Mouse (Mus musculus) intestine, postnatal 0 days (tissue): ENCODE measurements at regions not wholly inside any gene's neighbourhood (a gene's known extent, or its start where the extent isn't known, plus 50 kb on each side); places are given as distances from the start of the nearest gene placed in this dataset.

Experiments used
- ATAC-seq: fragments of 200-750 bp; cut with Nextera tagmentation; 2 replicates; pipeline ENCODE4 v1.8.0; 2017; ENCODE audit warnings: mild to moderate bottlenecking, moderate TSS enrichment, moderate library complexity
- H3K27ac ChIP-seq: fragments of 300-500 bp; sonication (generic); 2 replicates; pipeline ENCODE4 v1.5.1; 2014; ENCODE audit warnings: mild to moderate bottlenecking, low read depth, low read length, moderate library complexity
- H3K27me3 ChIP-seq: fragments of 300-500 bp; sonication (generic); replicated peaks from 2 replicates; pipeline ENCODE4 v1.6.1; 2014; ENCODE audit warnings: low read length, mixed read lengths; ENCODE audit not compliant: control insufficient read depth, insufficient read depth
- H3K36me3 ChIP-seq: fragments of 300-500 bp; sonication (generic); 2 replicates; pipeline ENCODE4 v1.6.1; 2014; ENCODE audit warnings: mild to moderate bottlenecking, moderate library complexity; ENCODE audit not compliant: control insufficient read depth, insufficient read depth
- H3K4me1 ChIP-seq: fragments of 300-500 bp; sonication (generic); replicated peaks from 2 replicates; pipeline ENCODE4 v1.6.1; 2014; ENCODE audit warnings: antibody characterized with exemption, low read length, mixed read lengths; ENCODE audit not compliant: control insufficient read depth, insufficient read depth
- H3K4me2 ChIP-seq: fragments of 300-500 bp; sonication (generic); replicated peaks from 2 replicates; pipeline ENCODE4 v1.6.1; 2014; ENCODE audit warnings: low read depth, mild to moderate bottlenecking, moderate library complexity
- H3K4me3 ChIP-seq: fragments of 300-500 bp; sonication (generic); 2 replicates; pipeline ENCODE4 v1.5.1; 2014; ENCODE audit warnings: low read depth, low read length
- H3K9ac ChIP-seq: fragments of 300-500 bp; sonication (generic); 2 replicates; pipeline ENCODE4 v1.6.1; 2014; ENCODE audit warnings: mild to moderate bottlenecking, low read depth, low read length
- H3K9me3 ChIP-seq: fragments of 300-500 bp; sonication (generic); 2 replicates; pipeline ENCODE4 v1.6.1; 2016; ENCODE audit warnings: mixed run types; ENCODE audit not compliant: control insufficient read depth
- CTCF ChIP-seq: sonication (generic); IDR thresholded peaks from 2 replicates; pipeline ENCODE4 v1.5.1; 2016; ENCODE audit warnings: low read depth, mild to moderate bottlenecking, control low read depth, antibody characterized with exemption, moderate library complexity
- WGBS: fragments of 180-500 bp; shearing (Covaris S2); extraction: QIAGEN DNeasy Blood & Tissue Kit; methylation state at CpG from one replicate; pipeline ENCODE4 v1.1.7; 2014; 5-methylcytosine and 5-hydroxymethylcytosine counted together

DNA sequence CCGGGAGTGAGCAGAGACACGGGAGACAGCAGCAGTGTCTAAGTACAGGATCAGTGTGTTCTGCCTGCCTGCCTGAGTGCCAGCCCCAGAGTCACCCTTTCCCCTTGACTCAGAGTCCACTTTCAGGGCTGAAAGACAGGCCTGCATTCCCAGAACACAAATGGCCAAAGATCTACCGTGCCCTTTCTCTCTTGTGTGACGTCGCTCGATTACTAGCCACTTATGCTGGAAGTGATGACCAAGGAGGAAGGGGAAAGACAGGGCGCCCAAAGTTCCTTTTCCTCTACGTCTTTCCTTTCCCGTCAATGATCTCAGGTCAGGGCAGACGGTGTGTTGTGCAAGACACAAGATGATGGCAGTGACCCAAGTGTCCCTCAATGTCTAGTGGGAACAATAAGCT, 166.4 kb upstream of the Gli2 start:
- Histone ChIP-seq H3K9me3 (no peaks in the 10 kb centered on the region), H3K4me1 (no peaks in the 10 kb centered on the region), H3K4me3 (no peak overlapping the region), H3K36me3 (no peaks in the 10 kb centered on the region), H3K27me3 (no peaks in the 10 kb centered on the region), H3K9ac (no peak overlapping the region), H3K27ac (no peak overlapping the region), H3K4me2 (no peak overlapping the region)
- no peak for ATAC-seq
- WGBS: 64% methylated on average over 10 of the region's 10 CpGs
- TF ChIP-seq CTCF: no peak

DNA sequence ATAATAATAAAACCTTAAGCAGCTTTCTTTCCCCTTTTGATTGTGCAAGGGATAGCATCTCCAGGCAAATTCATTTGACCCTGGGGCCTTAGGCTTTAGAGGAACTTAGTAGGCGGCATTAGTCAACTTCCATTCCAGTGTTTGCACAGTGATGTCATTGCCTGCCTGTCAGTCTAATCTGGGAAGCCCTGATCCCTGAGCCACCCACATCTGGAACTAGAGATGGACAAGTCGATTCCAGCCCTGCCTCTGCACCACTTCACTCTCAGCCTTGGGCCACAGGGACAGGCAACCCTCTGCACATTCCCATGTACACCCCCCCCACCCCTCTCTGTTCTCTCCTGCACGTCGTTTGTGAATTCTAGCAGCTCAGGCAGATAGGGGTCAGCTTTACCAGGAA, 164.0 kb upstream of the Gli2 start:
- 0 out of 2 replicates have a peak, but pooled peaks have one; percentile 22 for ATAC-seq
- no peak overlapping the region for H3K4me3 ChIP-seq
- H3K27ac ChIP-seq: no peak overlapping the region
- 24% methylated on average over 4 of the region's 4 CpGs for WGBS
- H3K36me3 ChIP-seq: no peaks in the 10 kb centered on the region
- H3K27me3 ChIP-seq: no peaks in the 10 kb centered on the region
- H3K4me2 ChIP-seq: no peak overlapping the region
- no peak for TF ChIP-seq CTCF
- H3K9me3 ChIP-seq: no peaks in the 10 kb centered on the region
- no peaks in the 10 kb centered on the region for H3K4me1 ChIP-seq
- no peak overlapping the region; the same call in 1 of the 2 replicates for H3K9ac ChIP-seq

DNA sequence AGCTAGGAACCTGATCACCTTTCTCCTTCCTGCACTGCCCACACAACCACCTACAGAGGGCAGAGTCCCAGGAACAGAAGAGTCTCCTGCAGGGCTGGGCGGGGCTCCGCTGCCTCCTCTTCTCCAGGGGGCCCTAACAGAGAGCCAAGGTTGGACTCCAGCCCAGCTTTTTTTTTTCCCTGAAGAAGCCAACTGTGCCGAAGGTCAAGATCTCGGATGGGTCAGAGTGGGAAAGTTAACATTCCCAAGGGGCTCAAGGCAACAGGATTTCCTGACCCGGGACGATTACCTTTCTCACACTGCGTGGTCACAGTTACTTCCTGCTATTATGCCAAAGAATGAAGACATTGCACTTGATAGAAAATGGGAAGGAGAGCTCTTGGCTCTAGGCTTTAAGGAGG, 156.2 kb upstream of the Gli2 start:
- H3K4me1 ChIP-seq: no peaks in the 10 kb centered on the region
- H3K36me3 ChIP-seq: no peaks in the 10 kb centered on the region
- WGBS: 26% methylated on average over 7 of the region's 7 CpGs
- no peaks in the 10 kb centered on the region for H3K27me3 ChIP-seq
- no peak overlapping the region for H3K9ac ChIP-seq
- H3K27ac ChIP-seq: no peak overlapping the region
- no peak overlapping the region for H3K4me3 ChIP-seq
- 0 out of 2 replicates have a peak, but pooled peaks have one; percentile 53 for ATAC-seq
- TF ChIP-seq CTCF: peak; percentile 56
- no peaks in the 10 kb centered on the region for H3K9me3 ChIP-seq
- 0 out of 2 replicates have a peak overlapping the region, but pooled peaks have one; percentile 6 for H3K4me2 ChIP-seq

DNA sequence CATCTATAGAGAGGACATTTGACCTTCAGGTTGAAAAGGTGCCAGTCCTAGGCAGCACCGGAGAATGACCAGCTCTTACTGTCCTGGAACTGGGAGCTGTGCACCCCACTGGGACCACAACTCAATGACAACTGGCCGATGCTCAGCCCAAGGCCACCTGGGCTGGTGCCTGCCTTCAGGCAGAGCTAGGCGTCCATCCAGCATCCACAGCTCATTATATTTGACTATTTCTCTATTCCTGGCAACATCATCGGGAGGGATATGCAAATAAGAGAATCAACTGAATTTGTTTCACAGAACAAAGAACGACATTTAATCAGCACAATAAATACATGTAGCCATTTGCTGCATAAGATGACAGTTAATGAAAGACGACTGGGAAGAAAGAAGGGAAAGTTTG, 149.0 kb upstream of the Gli2 start:
- H3K27ac ChIP-seq: no peak overlapping the region
- TF ChIP-seq CTCF: no peak
- no peaks in the 10 kb centered on the region for H3K9me3 ChIP-seq
- no peak overlapping the region for H3K4me2 ChIP-seq
- H3K27me3 ChIP-seq: no peaks in the 10 kb centered on the region
- no peak overlapping the region for H3K4me3 ChIP-seq
- no peak overlapping the region for H3K9ac ChIP-seq
- no peaks in the 10 kb centered on the region for H3K36me3 ChIP-seq
- 80% methylated on average over 6 of the region's 6 CpGs for WGBS
- no peaks in the 10 kb centered on the region for H3K4me1 ChIP-seq
- ATAC-seq: no peak

DNA sequence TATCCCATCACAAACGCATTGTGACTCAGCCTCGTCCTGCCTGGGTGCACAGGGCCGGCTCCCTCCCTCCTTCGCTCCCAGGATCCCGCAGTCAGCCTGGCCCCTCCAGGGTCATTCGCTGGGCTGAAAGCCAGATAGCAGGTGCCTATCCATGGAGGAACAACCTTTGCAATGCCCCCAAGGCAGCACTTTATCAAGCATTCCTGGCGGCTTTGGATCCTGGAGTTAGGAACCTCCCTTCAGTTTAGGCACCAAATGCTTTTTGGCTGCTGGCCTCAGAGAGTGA, 143.9 kb upstream of the Gli2 start:
- ATAC-seq: no peak
- WGBS: 41% methylated on average over 7 of the region's 7 CpGs
- H3K9ac ChIP-seq: no peak overlapping the region
- no peaks in the 10 kb centered on the region for H3K27me3 ChIP-seq
- no peak overlapping the region for H3K27ac ChIP-seq
- no peak for TF ChIP-seq CTCF
- no peaks in the 10 kb centered on the region for H3K36me3 ChIP-seq
- H3K9me3 ChIP-seq: no peaks in the 10 kb centered on the region
- no peak overlapping the region for H3K4me3 ChIP-seq
- no peaks in the 10 kb centered on the region for H3K4me1 ChIP-seq
- H3K4me2 ChIP-seq: no peak overlapping the region

DNA sequence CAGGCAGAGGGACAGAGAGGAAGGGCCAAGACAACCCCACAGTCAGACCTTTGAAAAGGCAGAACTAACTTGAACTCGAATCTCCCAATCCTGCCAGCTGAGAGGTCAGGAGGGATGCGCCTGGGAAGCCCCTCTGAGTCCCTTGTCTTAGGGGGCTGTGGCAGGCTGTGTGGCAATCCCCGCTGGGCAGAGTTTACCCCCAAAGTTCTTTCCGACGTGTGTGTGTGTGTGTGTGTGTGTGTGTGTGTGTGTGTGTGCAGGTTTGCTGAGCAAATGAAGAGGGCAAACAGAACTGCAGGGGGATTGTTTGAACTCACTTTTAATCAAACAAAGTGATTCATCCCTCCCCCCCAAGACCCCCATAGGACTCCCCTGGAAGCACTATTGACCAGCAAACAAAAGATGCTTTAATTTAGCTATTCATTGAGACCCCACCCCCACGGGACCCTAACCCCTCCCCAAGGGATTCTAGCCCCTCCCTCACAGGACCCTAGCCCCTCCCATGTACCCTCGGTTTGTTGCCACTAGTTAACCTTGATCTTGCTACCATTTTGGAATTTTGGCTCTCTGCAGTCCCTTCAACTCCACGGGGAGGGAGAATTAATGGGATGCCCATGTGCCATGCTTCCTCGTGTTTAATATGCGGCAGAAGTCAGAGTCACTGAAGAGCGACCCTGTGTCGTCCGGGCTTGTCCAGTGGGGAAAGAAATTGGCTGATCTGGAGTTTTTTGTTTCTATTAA, 143.4 kb upstream of the Gli2 start:
- no peak for ATAC-seq
- no peak overlapping the region for H3K9ac ChIP-seq
- H3K4me2 ChIP-seq: no peak overlapping the region
- H3K4me1 ChIP-seq: no peaks in the 10 kb centered on the region
- H3K4me3 ChIP-seq: no peak overlapping the region
- H3K9me3 ChIP-seq: no peaks in the 10 kb centered on the region
- no peaks in the 10 kb centered on the region for H3K27me3 ChIP-seq
- no peak for TF ChIP-seq CTCF
- no peak overlapping the region for H3K27ac ChIP-seq
- H3K36me3 ChIP-seq: no peaks in the 10 kb centered on the region
- WGBS: 38% methylated on average over 13 of the region's 13 CpGs

DNA sequence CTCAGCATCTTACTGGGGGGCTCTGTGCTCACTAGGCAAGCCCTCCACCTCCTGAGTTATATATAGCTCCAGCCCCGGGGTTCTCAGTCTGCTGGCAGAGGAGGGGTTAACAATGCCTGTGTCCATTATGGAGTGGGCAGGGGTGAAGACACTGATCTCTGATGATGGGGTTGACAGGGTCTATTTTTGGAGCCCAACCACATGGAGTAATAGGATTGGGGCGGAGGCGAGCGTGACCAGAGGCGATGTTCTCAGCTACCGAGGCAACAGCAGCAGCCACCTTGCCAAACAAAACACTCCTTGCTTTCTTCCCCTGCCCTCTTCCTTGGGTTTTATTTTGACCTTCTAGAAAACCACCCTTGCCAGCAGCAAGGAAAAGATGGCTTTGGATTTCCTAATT, 141.1 kb upstream of the Gli2 start:
- ATAC-seq: no peak
- Histone ChIP-seq H3K27ac (no peak overlapping the region), H3K4me2 (no peak overlapping the region), H3K9me3 (no peaks in the 10 kb centered on the region), H3K27me3 (no peaks in the 10 kb centered on the region), H3K36me3 (no peaks in the 10 kb centered on the region), H3K4me1 (no peaks in the 10 kb centered on the region), H3K9ac (no peak overlapping the region), H3K4me3 (no peak overlapping the region)
- 70% methylated on average over 6 of the region's 6 CpGs for WGBS
- TF ChIP-seq CTCF: no peak
